Mouse (Mus musculus): ENCODE data around the gene Thoc5. TPM values are rescaled to one million over a fixed set of nuclear protein-coding genes. Genes with fewer than 3 reads are reported as not detected.

Gene Thoc5
- total and polyA plus RNA-seq, 3 experiments = 8.9 to 67.5 (median 57.9) TPM

DNA sequence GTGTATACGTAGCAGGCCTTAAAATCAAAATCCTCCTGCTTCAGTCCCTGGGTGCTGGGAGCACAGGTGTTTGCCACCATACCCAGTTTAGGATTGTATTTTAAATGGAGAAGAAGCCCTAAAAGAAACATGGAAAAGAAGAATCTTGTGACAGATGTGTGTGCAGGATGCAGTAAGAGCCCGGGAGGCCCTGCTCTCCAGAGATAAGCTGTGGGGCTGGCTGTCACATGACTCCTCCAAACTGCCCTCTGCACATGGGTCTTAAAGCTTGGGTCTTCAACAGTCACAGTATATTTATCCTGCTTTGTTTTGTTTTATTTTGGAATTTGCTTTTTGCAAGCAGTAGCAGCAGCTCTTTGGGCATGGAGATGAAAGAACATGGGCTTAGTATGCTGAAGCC is 72.4 kb downstream of the Thoc5 start:
- peak; percentile 81 for ATAC-seq (ENCODE audit: extremely low read depth, insufficient number of reproducible peaks, low FRiP score, poor library complexity, severe bottlenecking)
- H3K27me3 ChIP-seq (ENCODE audit: insufficient read depth, low read length) = no peaks in the 10 kb centered on the region
- peaks cover 81% of the 10 kb centered on the region for H3K4me1 ChIP-seq (ENCODE audit: insufficient read depth, low read depth, low read length)
- peak; percentile 81 for DNase-seq (ENCODE audit: low spot score)
- H3K9me3 ChIP-seq (replicated peaks) = no peaks in the 10 kb centered on the region
- no peak overlapping the region; the same call in 1 of the 2 replicates for H3K4me3 ChIP-seq (ENCODE audit: low read depth, low read length)
- TF ChIP-seq POLR2AphosphoS5 (IDR thresholded peaks at IDR 0.05; ENCODE audit: insufficient replicate concordance, low read depth, low read length) (no peak), TAL1 (conservative IDR thresholded peaks at IDR 0.05; ENCODE audit: low read depth, low read length) (peak; percentile 93)
- peaks cover 14% of the 10 kb centered on the region for H3K36me3 ChIP-seq (replicated peaks)

- no peaks in the 10 kb centered on the region for H3K27me3 ChIP-seq (ENCODE audit: insufficient read depth, low read length)
- H3K4me1 ChIP-seq (ENCODE audit: insufficient read depth, low read depth, low read length) = peaks cover 80% of the 10 kb centered on the region
- H3K9me3 ChIP-seq (replicated peaks) = no peaks in the 10 kb centered on the region
- ATAC-seq (ENCODE audit: extremely low read depth, insufficient number of reproducible peaks, low FRiP score, poor library complexity, severe bottlenecking) (no peak), DNase-seq (ENCODE audit: low spot score) (no peak)
- peak overlapping the region; percentile 46; the same call in 1 of the 2 replicates for H3K4me3 ChIP-seq (ENCODE audit: low read depth, low read length)
- TF ChIP-seq CTCF (IDR thresholded peaks at IDR 0.05; ENCODE audit: low read depth, low read length) (no peak), GATA2 (IDR thresholded peaks at IDR 0.05; ENCODE audit: borderline replicate concordance, low read depth, low read length) (no peak), GATA1 (IDR thresholded peaks at IDR 0.05; ENCODE audit: borderline replicate concordance, low read length) (no peak), TAL1 (conservative IDR thresholded peaks at IDR 0.05; ENCODE audit: low read depth, low read length) (no peak), POLR2AphosphoS5 (IDR thresholded peaks at IDR 0.05; ENCODE audit: insufficient replicate concordance, low read depth, low read length) (no peak)
- H3K36me3 ChIP-seq (replicated peaks) = peaks cover 12% of the 10 kb centered on the region
Measured at GRCm38 (mm10) chr11:4968376-4968775, 73.3 kb downstream of the Thoc5 start.

DNA sequence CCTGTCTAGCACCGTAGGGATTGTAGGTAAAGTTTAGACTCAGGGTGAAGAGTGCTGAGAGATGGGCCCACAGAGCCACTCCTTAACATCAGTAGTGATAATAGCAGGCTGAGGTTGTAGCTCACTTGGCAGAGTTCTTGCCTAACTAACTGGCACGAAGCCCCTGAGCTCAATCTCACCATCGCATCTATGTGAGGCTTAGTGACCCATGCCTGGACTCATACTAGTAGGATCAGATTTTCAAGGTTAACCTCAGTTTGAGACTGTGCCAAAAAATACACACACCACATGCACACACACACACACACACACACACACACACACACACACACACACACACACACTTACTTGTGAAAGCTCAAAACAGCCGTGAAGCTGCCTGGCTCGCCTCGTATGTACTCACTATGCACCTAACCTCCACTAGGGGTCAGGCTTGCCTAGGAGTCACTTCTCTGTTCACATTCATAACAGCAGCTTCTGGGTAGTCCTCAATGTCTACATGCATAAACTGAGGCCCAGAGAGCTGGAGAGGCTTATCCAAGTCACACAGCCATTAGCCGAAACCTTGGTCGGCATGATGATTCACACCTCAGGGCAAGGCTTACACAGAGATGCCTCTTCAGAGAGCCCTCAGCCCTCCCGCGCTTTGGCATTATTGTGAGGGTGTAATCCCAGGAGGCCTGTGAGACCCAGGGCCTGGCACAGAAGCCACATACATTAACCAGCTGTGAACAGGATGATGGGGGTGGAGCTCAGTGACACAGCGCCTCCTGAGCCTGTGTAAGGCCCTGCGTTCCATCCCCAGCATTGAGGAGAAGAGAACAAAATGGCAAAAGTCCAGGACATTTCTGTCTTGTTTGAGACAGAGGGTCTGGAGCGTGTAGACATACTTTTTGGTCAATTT is 78.1 kb downstream of the Thoc5 start:
- H3K4me1 ChIP-seq (ENCODE audit: insufficient read depth, low read depth, low read length) = peaks cover 60% of the 10 kb centered on the region
- H3K9me3 ChIP-seq (replicated peaks) = no peaks in the 10 kb centered on the region
- no peak overlapping the region; the same call in 1 of the 2 replicates for H3K4me3 ChIP-seq (ENCODE audit: low read depth, low read length)
- no peak for TF ChIP-seq GATA2 (IDR thresholded peaks at IDR 0.05; ENCODE audit: borderline replicate concordance, low read depth, low read length)
- no peak for TF ChIP-seq POLR2AphosphoS5 (IDR thresholded peaks at IDR 0.05; ENCODE audit: insufficient replicate concordance, low read depth, low read length)
- TF ChIP-seq CTCF (IDR thresholded peaks at IDR 0.05; ENCODE audit: low read depth, low read length) = peak; percentile 82
- TF ChIP-seq TAL1 (conservative IDR thresholded peaks at IDR 0.05; ENCODE audit: low read depth, low read length) = no peak
- TF ChIP-seq GATA1 (IDR thresholded peaks at IDR 0.05; ENCODE audit: borderline replicate concordance, low read length) = no peak
- DNase-seq (ENCODE audit: low spot score) (peak; percentile 78), ATAC-seq (ENCODE audit: extremely low read depth, insufficient number of reproducible peaks, low FRiP score, poor library complexity, severe bottlenecking) (peak; percentile 69)
- H3K27me3 ChIP-seq (ENCODE audit: insufficient read depth, low read length) = no peaks in the 10 kb centered on the region
- H3K36me3 ChIP-seq (replicated peaks) = peaks cover 5% of the 10 kb centered on the region

DNA sequence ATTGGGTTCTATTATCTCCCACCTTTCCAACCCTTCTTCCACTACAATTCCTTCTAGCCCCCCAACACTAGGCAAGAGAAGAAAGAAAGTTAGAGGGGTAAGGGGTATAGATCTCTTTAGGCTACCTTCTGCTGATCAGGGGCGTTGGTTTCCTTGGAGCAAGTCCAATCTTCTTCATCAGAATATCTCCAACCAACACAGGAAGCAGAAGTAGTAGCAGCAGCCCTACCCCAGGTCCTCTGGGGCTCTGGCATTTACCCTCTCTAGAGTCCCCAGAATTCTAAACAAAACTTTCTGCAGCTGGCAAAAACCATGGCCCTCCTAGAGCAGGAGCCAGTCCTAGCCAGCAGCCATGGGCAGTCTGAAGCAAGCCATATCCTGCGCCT is 78.7 kb downstream of the Thoc5 start:
- Histone ChIP-seq H3K36me3 (replicated peaks) (no peaks in the 10 kb centered on the region), H3K9me3 (replicated peaks) (no peaks in the 10 kb centered on the region), H3K27me3 (ENCODE audit: insufficient read depth, low read length) (no peaks in the 10 kb centered on the region), H3K4me1 (ENCODE audit: insufficient read depth, low read depth, low read length) (peaks cover 54% of the 10 kb centered on the region), H3K4me3 (ENCODE audit: low read depth, low read length) (no peak overlapping the region)
- ATAC-seq (ENCODE audit: extremely low read depth, insufficient number of reproducible peaks, low FRiP score, poor library complexity, severe bottlenecking) (no peak), DNase-seq (ENCODE audit: low spot score) (no peak)
- no peak for TF ChIP-seq POLR2AphosphoS5 (IDR thresholded peaks at IDR 0.05; ENCODE audit: insufficient replicate concordance, low read depth, low read length)
- no peak for TF ChIP-seq TAL1 (conservative IDR thresholded peaks at IDR 0.05; ENCODE audit: low read depth, low read length)
- no peak for TF ChIP-seq GATA1 (IDR thresholded peaks at IDR 0.05; ENCODE audit: borderline replicate concordance, low read length)
- no peak for TF ChIP-seq CTCF (IDR thresholded peaks at IDR 0.05; ENCODE audit: low read depth, low read length)
- TF ChIP-seq GATA2 (IDR thresholded peaks at IDR 0.05; ENCODE audit: borderline replicate concordance, low read depth, low read length) = no peak

DNA sequence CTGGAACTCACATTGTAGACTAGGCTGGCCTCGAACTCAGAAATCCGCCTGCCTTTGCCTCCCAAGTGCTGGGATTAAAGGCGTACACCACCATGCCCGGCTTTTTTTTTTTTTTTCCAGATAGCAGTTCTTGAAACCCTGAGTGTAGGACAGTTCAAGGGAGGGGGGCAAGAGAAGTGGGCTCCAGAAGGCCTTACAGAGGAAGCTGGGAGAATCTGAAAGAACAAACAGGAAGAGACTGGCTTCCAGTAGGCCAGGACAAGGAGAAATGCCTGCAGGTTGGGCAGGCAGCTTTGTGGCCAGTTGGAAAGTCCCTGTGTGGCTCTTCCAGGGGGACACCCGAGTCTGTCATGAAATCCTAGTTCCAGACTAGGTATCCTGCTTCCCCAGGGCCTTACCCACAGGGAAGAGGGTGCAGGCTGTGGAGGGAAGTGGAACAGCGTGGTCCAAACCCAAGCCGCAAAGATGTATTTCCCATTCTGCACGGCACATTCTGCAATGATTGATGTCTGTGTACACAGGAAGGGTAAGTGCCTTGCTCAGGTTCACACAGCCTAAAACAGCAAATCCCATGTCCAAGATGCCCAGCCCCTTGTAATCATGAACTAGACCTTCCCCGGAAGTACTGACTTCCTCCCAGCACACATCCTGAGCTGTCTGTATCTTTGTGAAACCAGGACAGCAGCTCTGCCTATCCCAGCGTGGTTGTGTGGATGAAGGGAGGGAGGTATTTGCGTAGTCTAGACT is 79.4 kb downstream of the Thoc5 start:
- Histone ChIP-seq H3K4me1 (ENCODE audit: insufficient read depth, low read depth, low read length) (peaks cover 47% of the 10 kb centered on the region), H3K27me3 (ENCODE audit: insufficient read depth, low read length) (no peaks in the 10 kb centered on the region), H3K4me3 (ENCODE audit: low read depth, low read length) (no peak overlapping the region), H3K9me3 (replicated peaks) (no peaks in the 10 kb centered on the region), H3K36me3 (replicated peaks) (no peaks in the 10 kb centered on the region)
- DNase-seq (ENCODE audit: low spot score) (no peak), ATAC-seq (ENCODE audit: extremely low read depth, insufficient number of reproducible peaks, low FRiP score, poor library complexity, severe bottlenecking) (no peak)
- TF ChIP-seq GATA1 (IDR thresholded peaks at IDR 0.05; ENCODE audit: borderline replicate concordance, low read length) (no peak), TAL1 (conservative IDR thresholded peaks at IDR 0.05; ENCODE audit: low read depth, low read length) (no peak), POLR2AphosphoS5 (IDR thresholded peaks at IDR 0.05; ENCODE audit: insufficient replicate concordance, low read depth, low read length) (no peak)

DNA sequence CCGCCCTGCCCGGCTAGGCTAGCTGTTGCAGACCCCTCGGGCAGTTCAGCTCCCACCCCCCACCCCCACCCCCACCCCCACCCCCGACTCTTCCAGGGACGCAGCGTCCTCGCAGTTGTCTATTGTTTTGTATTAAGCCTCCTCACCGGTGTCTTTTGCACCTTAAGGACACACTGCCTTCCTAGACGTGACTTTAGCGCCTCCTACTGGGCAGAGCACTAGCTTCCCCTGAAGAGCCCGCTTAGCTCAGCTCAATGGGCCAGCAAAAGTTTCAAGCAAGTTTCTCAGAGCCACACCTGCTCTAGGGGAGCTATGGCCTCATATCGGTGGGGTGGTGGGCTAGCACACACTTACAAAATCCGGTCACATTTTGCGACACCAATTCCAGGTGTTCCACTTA is 80.5 kb downstream of the Thoc5 start:
- DNase-seq (ENCODE audit: low spot score) = peak; percentile 80
- peak; percentile 30; the same call in 1 of the 2 replicates for ATAC-seq (ENCODE audit: extremely low read depth, insufficient number of reproducible peaks, low FRiP score, poor library complexity, severe bottlenecking)
- Histone ChIP-seq H3K36me3 (replicated peaks) (no peaks in the 10 kb centered on the region), H3K27me3 (ENCODE audit: insufficient read depth, low read length) (no peaks in the 10 kb centered on the region), H3K4me3 (ENCODE audit: low read depth, low read length) (no peak overlapping the region), H3K9me3 (replicated peaks) (no peaks in the 10 kb centered on the region), H3K4me1 (ENCODE audit: insufficient read depth, low read depth, low read length) (peaks cover 36% of the 10 kb centered on the region)
- TF ChIP-seq POLR2AphosphoS5 (IDR thresholded peaks at IDR 0.05; ENCODE audit: insufficient replicate concordance, low read depth, low read length) (no peak), CTCF (IDR thresholded peaks at IDR 0.05; ENCODE audit: low read depth, low read length) (peak; percentile 88)

Other genes with a start within 250 kb of the Thoc5 start
- 95.7 and 142 TPM in 2 replicates for gene Uqcr10, start 191.0 kb upstream of the Thoc5 start, total RNA-seq (2014; fragmentation: Nextera tagmentation)
- gene Uqcr10, start 191.0 kb upstream of the Thoc5 start, total RNA-seq (2017) = 191 and 272 TPM in 2 replicates
- 23.8 and 27.4 TPM in 2 replicates for gene Uqcr10, start 191.0 kb upstream of the Thoc5 start, polyA plus RNA-seq (2012)
- gene Zmat5, start 190.6 kb upstream of the Thoc5 start, total RNA-seq (2014; fragmentation: Nextera tagmentation) = 43.4 and 53.5 TPM in 2 replicates
- 11.9 and 16.8 TPM in 2 replicates for gene Zmat5, start 190.6 kb upstream of the Thoc5 start, total RNA-seq (2017)
- 94.1 and 106 TPM in 2 replicates for gene Zmat5, start 190.6 kb upstream of the Thoc5 start, polyA plus RNA-seq (2012)
- not detected in 2 replicates for gene Cabp7, start 148.5 kb upstream of the Thoc5 start, total RNA-seq (2014; fragmentation: Nextera tagmentation)
- not detected in 2 replicates for gene Cabp7, start 148.5 kb upstream of the Thoc5 start, total RNA-seq (2017)
- not detected in 2 replicates for gene Cabp7, start 148.5 kb upstream of the Thoc5 start, polyA plus RNA-seq (2012)
- 41.9 and 43.3 TPM in 2 replicates for gene Nf2, start 45.8 kb upstream of the Thoc5 start, total RNA-seq (2014; fragmentation: Nextera tagmentation)
- 44.4 and 49.7 TPM in 2 replicates for gene Nf2, start 45.8 kb upstream of the Thoc5 start, total RNA-seq (2017)
- 62.2 and 79.7 TPM in 2 replicates for gene Nf2, start 45.8 kb upstream of the Thoc5 start, polyA plus RNA-seq (2012)
- gene Nipsnap1, start 21.4 kb upstream of the Thoc5 start, total RNA-seq (2014; fragmentation: Nextera tagmentation) = 16.7 and 36.0 TPM in 2 replicates
- gene Nipsnap1, start 21.4 kb upstream of the Thoc5 start, total RNA-seq (2017) = 21.8 and 22.5 TPM in 2 replicates
- 24.4 and 25.3 TPM in 2 replicates for gene Nipsnap1, start 21.4 kb upstream of the Thoc5 start, polyA plus RNA-seq (2012)
- 56.4 and 60.4 TPM in 2 replicates for gene Nefh, start 52.7 kb downstream of the Thoc5 start, total RNA-seq (2014; fragmentation: Nextera tagmentation)
- gene Nefh, start 52.7 kb downstream of the Thoc5 start, total RNA-seq (2017) = 153 and 179 TPM in 2 replicates
- gene Nefh, start 52.7 kb downstream of the Thoc5 start, polyA plus RNA-seq (2012) = 40.7 and 49.4 TPM in 2 replicates
- 129 and 141 TPM in 2 replicates for gene Ap1b1, start 91.5 kb downstream of the Thoc5 start, total RNA-seq (2014; fragmentation: Nextera tagmentation)
- 94.9 and 98.0 TPM in 2 replicates for gene Ap1b1, start 91.5 kb downstream of the Thoc5 start, total RNA-seq (2017)
- 76.1 and 86.1 TPM in 2 replicates for gene Ap1b1, start 91.5 kb downstream of the Thoc5 start, polyA plus RNA-seq (2012)
- gene Rasl10a, start 162.8 kb downstream of the Thoc5 start, total RNA-seq (2014; fragmentation: Nextera tagmentation) = not detected in 2 replicates
- 0.55 TPM in 1 of 2 replicates, not detected in the other for gene Rasl10a, start 162.8 kb downstream of the Thoc5 start, total RNA-seq (2017)
- gene Rasl10a, start 162.8 kb downstream of the Thoc5 start, polyA plus RNA-seq (2012) = 0.37 and 0.47 TPM in 2 replicates
- 29.4 and 32.1 TPM in 2 replicates for gene Gas2l1, start 170.0 kb downstream of the Thoc5 start, total RNA-seq (2014; fragmentation: Nextera tagmentation)
- gene Gas2l1, start 170.0 kb downstream of the Thoc5 start, total RNA-seq (2017) = 18.2 and 22.1 TPM in 2 replicates
- gene Gas2l1, start 170.0 kb downstream of the Thoc5 start, polyA plus RNA-seq (2012) = 103 and 113 TPM in 2 replicates
- gene Rhbdd3, start 203.6 kb downstream of the Thoc5 start, total RNA-seq (2014; fragmentation: Nextera tagmentation) = 9.7 and 10.9 TPM in 2 replicates
- 19.4 and 21.1 TPM in 2 replicates for gene Rhbdd3, start 203.6 kb downstream of the Thoc5 start, total RNA-seq (2017)
- gene Rhbdd3, start 203.6 kb downstream of the Thoc5 start, polyA plus RNA-seq (2012) = 37.2 and 42.8 TPM in 2 replicates
- gene Ewsr1, start 203.9 kb downstream of the Thoc5 start, total RNA-seq (2014; fragmentation: Nextera tagmentation) = 454 and 476 TPM in 2 replicates
- gene Ewsr1, start 203.9 kb downstream of the Thoc5 start, total RNA-seq (2017) = 527 and 560 TPM in 2 replicates
- 1,012 and 1,154 TPM in 2 replicates for gene Ewsr1, start 203.9 kb downstream of the Thoc5 start, polyA plus RNA-seq (2012)